Mouse (Mus musculus): Measurements from ENCODE around the gene Ak5.

Ak5 gene

GRCm38 (mm10) chr3:152438068-152438467 is 230.1 kb downstream of the Ak5 start:
- Histone ChIP-seq H3K36me3 (ENCODE audit: insufficient read depth, low read length) (peaks cover 25% of the 10 kb centered on the region), H3K4me1 (replicated peaks; ENCODE audit: low read depth, low read length) (peaks cover 7% of the 10 kb centered on the region), H3K9me3 (ENCODE audit: low read length) (no peaks in the 10 kb centered on the region), H3K4me3 (replicated peaks; ENCODE audit: low read length) (no peak overlapping the region), H3K27me3 (ENCODE audit: insufficient read depth, low read length) (no peaks in the 10 kb centered on the region)
- TF ChIP-seq POU5F1 (IDR thresholded peaks at IDR 0.05; ENCODE audit: borderline replicate concordance, low read length) = no peak
- no peak for TF ChIP-seq NANOG (IDR thresholded peaks at IDR 0.05; ENCODE audit: borderline replicate concordance, low read length)
- no peak for TF ChIP-seq CTCF (conservative IDR thresholded peaks at IDR 0.05; ENCODE audit: low read length)

- Histone ChIP-seq H3K27me3 (ENCODE audit: insufficient read depth, low read length) (no peaks in the 10 kb centered on the region), H3K9me3 (ENCODE audit: low read length) (no peaks in the 10 kb centered on the region), H3K36me3 (ENCODE audit: insufficient read depth, low read length) (peaks cover 34% of the 10 kb centered on the region), H3K4me3 (replicated peaks; ENCODE audit: low read length) (no peak overlapping the region), H3K4me1 (replicated peaks; ENCODE audit: low read depth, low read length) (peaks cover 7% of the 10 kb centered on the region)
- TF ChIP-seq CTCF (conservative IDR thresholded peaks at IDR 0.05; ENCODE audit: low read length) = no peak
- no peak for TF ChIP-seq NANOG (IDR thresholded peaks at IDR 0.05; ENCODE audit: borderline replicate concordance, low read length)
- TF ChIP-seq POU5F1 (IDR thresholded peaks at IDR 0.05; ENCODE audit: borderline replicate concordance, low read length) = no peak
Observed at GRCm38 (mm10) chr3:152435590-152435989, 232.6 kb downstream of the Ak5 start.

- peaks cover 14% of the 10 kb centered on the region for H3K4me1 ChIP-seq (replicated peaks; ENCODE audit: low read depth, low read length)
- peaks cover 50% of the 10 kb centered on the region for H3K36me3 ChIP-seq (ENCODE audit: insufficient read depth, low read length)
- H3K9me3 ChIP-seq (ENCODE audit: low read length) = no peaks in the 10 kb centered on the region
- TF ChIP-seq CTCF (conservative IDR thresholded peaks at IDR 0.05; ENCODE audit: low read length) = no peak
- TF ChIP-seq POU5F1 (IDR thresholded peaks at IDR 0.05; ENCODE audit: borderline replicate concordance, low read length) = no peak
- no peak for TF ChIP-seq NANOG (IDR thresholded peaks at IDR 0.05; ENCODE audit: borderline replicate concordance, low read length)
- H3K4me3 ChIP-seq (replicated peaks; ENCODE audit: low read length) = no peak overlapping the region
- no peaks in the 10 kb centered on the region for H3K27me3 ChIP-seq (ENCODE audit: insufficient read depth, low read length)
Observed at GRCm38 (mm10) chr3:152432677-152433076, 235.5 kb downstream of the Ak5 start.

- TF ChIP-seq POU5F1 (IDR thresholded peaks at IDR 0.05; ENCODE audit: borderline replicate concordance, low read length) (no peak), CTCF (conservative IDR thresholded peaks at IDR 0.05; ENCODE audit: low read length) (no peak), NANOG (IDR thresholded peaks at IDR 0.05; ENCODE audit: borderline replicate concordance, low read length) (no peak)
- Histone ChIP-seq H3K36me3 (ENCODE audit: insufficient read depth, low read length) (peaks cover 67% of the 10 kb centered on the region), H3K27me3 (ENCODE audit: insufficient read depth, low read length) (no peaks in the 10 kb centered on the region), H3K4me3 (replicated peaks; ENCODE audit: low read length) (no peak overlapping the region), H3K4me1 (replicated peaks; ENCODE audit: low read depth, low read length) (peaks cover 9% of the 10 kb centered on the region), H3K9me3 (ENCODE audit: low read length) (no peaks in the 10 kb centered on the region)
Observed at GRCm38 (mm10) chr3:152428925-152429324, 239.2 kb downstream of the Ak5 start.
